Mouse (Mus musculus) hindbrain, embryonic 12.5 days (tissue): Measurements from ENCODE around the gene Sostdc1. TPM values are rescaled to one million over a fixed set of nuclear protein-coding genes. Genes with fewer than 3 reads are reported as not detected.
A peak's percentile ranks its signal among the peaks of the same experiment; 100 is the strongest.

Source experiments
- ATAC-seq: fragments of 200-750 bp; cut with Nextera tagmentation; 2 replicates; pipeline ENCODE4 v1.8.0; 2017; ENCODE audit warnings: moderate TSS enrichment; ENCODE audit not compliant: low FRiP score
- H3K27ac ChIP-seq: fragments of 300-500 bp; sonication (generic); 2 replicates; pipeline ENCODE4 v1.5.1; 2016; ENCODE audit warnings: mild to moderate bottlenecking
- H3K27me3 ChIP-seq: fragments of 300-500 bp; sonication (generic); 2 replicates; pipeline ENCODE4 v1.6.1; 2016; ENCODE audit warnings: mild to moderate bottlenecking
- H3K36me3 ChIP-seq: fragments of 300-500 bp; sonication (generic); 2 replicates; pipeline ENCODE4 v1.6.1; 2016; ENCODE audit warnings: mild to moderate bottlenecking
- H3K4me1 ChIP-seq: fragments of 300-500 bp; sonication (generic); 2 replicates; pipeline ENCODE4 v1.6.1; 2016
- H3K4me2 ChIP-seq: fragments of 300-500 bp; sonication (generic); replicated peaks from 2 replicates; pipeline ENCODE4 v1.6.1; 2016; ENCODE audit warnings: mild to moderate bottlenecking
- H3K4me3 ChIP-seq: fragments of 300-500 bp; sonication (generic); 2 replicates; pipeline ENCODE4 v1.5.1; 2016; ENCODE audit warnings: mild to moderate bottlenecking
- H3K9ac ChIP-seq: fragments of 300-500 bp; sonication (generic); 2 replicates; pipeline ENCODE4 v1.6.1; 2016; ENCODE audit warnings: mild to moderate bottlenecking, moderate library complexity
- H3K9me3 ChIP-seq: fragments of 300-500 bp; sonication (generic); replicated peaks from 2 replicates; pipeline ENCODE4 v1.6.1; 2016; ENCODE audit warnings: mild to moderate bottlenecking
- WGBS: fragments of 180-500 bp; shearing (Covaris S2); methylation state at CpG from one replicate; pipeline ENCODE4 v1.1.7; 2016; 5-methylcytosine and 5-hydroxymethylcytosine counted together
- polyA plus RNA-seq: library from polyadenylated mRNA; unstranded; fragments of >200 nt; fragmentation: Nextera tagmentation; extraction: Ambion mirVana; gene quantifications from 2 replicates; pipeline ENCODE4 v1.2.1, GENCODE M21; 2016

The Sostdc1 gene
- polyA plus RNA-seq: 17.4 and 17.9 TPM in 2 replicates

DNA sequence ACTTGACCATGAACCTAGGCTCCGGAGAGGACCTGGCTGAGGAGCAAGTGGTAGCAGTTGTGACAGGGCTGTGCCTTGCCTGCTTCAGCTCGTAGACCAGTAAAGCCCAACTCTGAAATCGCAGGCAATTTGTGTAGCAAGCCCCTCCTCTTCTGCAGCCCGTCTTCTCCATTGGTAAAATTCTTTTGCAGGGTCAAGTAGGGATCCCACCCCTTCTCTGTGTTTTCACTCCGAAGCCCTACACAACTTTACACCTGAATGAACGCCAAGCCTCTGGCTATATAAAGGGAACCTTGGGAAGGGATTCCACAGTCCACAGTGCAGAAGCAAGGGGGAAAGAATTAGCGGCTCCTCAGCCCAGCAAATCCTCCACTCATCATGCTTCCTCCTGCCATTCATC lies at the start of gene Sostdc1:
Sostdc1 (plus strand) TSS at position 224 of the 400 bp plus-strand sequence.
- Histone ChIP-seq H3K9ac (no peak within 1 kb of the TSS), H3K27ac (no peak within 1 kb of the TSS), H3K9me3 (no peaks in the 10 kb centered on the region), H3K4me1 (0 out of 2 replicates have a peak, but pooled peaks cover 3% of the 10 kb centered on the region), H3K36me3 (no peaks in the 10 kb centered on the region), H3K4me3 (0 out of 2 replicates have a peak within 1 kb of the TSS, but pooled peaks have one; percentile 7), H3K4me2 (peak within 1 kb of the TSS; percentile 36), H3K27me3 (no peaks in the 10 kb centered on the region)
- ATAC-seq: no peak
- 9% methylated on average over 7 of the region's 7 CpGs for WGBS

- no peak overlapping the region for H3K4me3 ChIP-seq
- H3K9me3 ChIP-seq: no peaks in the 10 kb centered on the region
- ATAC-seq: no peak
- no peaks in the 10 kb centered on the region for H3K27me3 ChIP-seq
- no peak overlapping the region for H3K27ac ChIP-seq
- no peaks in the 10 kb centered on the region for H3K36me3 ChIP-seq
- H3K9ac ChIP-seq: no peak overlapping the region
- no peak overlapping the region for H3K4me2 ChIP-seq
- H3K4me1 ChIP-seq: no peaks in the 10 kb centered on the region
- WGBS: 87% methylated on average over 8 of the region's 8 CpGs
Measured at GRCm38 (mm10) chr12:36267670-36268246, 46.2 kb upstream of the Sostdc1 start.

GRCm38 (mm10) chr12:36274823-36275222 lies 39.1 kb upstream of the Sostdc1 start:
- Histone ChIP-seq H3K4me2 (no peak overlapping the region), H3K27me3 (no peaks in the 10 kb centered on the region), H3K9me3 (no peaks in the 10 kb centered on the region), H3K9ac (no peak overlapping the region), H3K4me3 (no peak overlapping the region), H3K27ac (no peak overlapping the region), H3K36me3 (no peaks in the 10 kb centered on the region), H3K4me1 (no peaks in the 10 kb centered on the region)
- ATAC-seq: no peak
- 85% methylated on average over 3 of the region's 3 CpGs for WGBS

- Histone ChIP-seq H3K9me3 (no peaks in the 10 kb centered on the region), H3K4me1 (no peaks in the 10 kb centered on the region), H3K27ac (no peak overlapping the region), H3K27me3 (no peaks in the 10 kb centered on the region), H3K4me2 (no peak overlapping the region), H3K4me3 (no peak overlapping the region), H3K36me3 (no peaks in the 10 kb centered on the region), H3K9ac (no peak overlapping the region)
- WGBS: 90% methylated on average over 8 of the region's 8 CpGs
- no peak for ATAC-seq
Measured at GRCm38 (mm10) chr12:36289634-36290033, 24.3 kb upstream of the Sostdc1 start.

DNA sequence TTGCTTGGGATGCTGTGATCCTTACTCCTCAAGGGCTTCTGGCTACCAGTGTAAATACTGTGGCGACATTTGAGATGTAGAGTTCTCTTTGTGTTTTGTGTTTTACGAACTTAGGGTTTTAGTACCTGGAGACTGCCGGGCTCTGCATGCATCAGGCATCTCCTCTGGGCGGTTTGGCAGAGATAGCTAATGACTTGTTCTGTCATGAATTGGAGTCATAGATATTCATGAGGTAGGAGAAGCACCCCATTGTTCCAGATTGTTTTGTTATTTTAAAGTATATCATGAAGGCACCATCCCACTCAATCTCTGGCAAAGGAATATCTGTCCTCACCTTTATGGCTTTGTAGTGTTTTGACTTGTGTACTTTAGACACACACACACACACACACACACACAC lies 23.5 kb upstream of the Sostdc1 start:
- no peaks in the 10 kb centered on the region for H3K9me3 ChIP-seq
- ATAC-seq: no peak
- 80% methylated on average over 4 of the region's 4 CpGs for WGBS

DNA sequence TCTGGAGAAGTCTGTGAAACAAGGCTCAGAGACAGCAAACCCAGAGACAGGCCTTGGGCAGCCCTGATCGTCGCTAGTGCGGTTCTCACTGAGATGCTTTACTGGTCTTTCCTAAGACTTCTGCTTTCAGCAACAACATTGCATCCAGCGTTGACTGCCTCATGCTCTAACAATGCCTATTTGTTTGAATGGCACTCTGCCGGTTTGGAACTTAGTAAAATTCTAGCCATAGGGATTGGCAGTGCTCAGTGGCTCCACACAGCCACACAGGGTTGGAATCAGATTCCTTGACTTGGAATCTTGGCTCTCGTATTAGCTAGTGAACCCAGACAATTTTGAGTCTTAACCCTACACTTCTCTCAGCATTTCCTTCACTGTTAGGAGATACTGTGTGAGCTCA lies 22.6 kb upstream of the Sostdc1 start:
- Histone ChIP-seq H3K9me3 (no peaks in the 10 kb centered on the region), H3K27ac (no peak overlapping the region), H3K4me1 (no peaks in the 10 kb centered on the region), H3K36me3 (no peaks in the 10 kb centered on the region), H3K4me3 (no peak overlapping the region), H3K9ac (no peak overlapping the region), H3K27me3 (no peaks in the 10 kb centered on the region), H3K4me2 (no peak overlapping the region)
- WGBS: 78% methylated on average over 6 of the region's 6 CpGs
- ATAC-seq: no peak

More for the DNA sequence above, 23.5 kb upstream of the Sostdc1 start:
- H3K27me3 ChIP-seq: no peaks in the 10 kb centered on the region
- no peak overlapping the region for H3K9ac ChIP-seq
- H3K36me3 ChIP-seq: no peaks in the 10 kb centered on the region
- H3K27ac ChIP-seq: no peak overlapping the region
- H3K4me3 ChIP-seq: no peak overlapping the region
- H3K4me1 ChIP-seq: no peaks in the 10 kb centered on the region
- no peak overlapping the region for H3K4me2 ChIP-seq

GRCm38 (mm10) chr12:36302326-36302725 lies 11.6 kb upstream of the Sostdc1 start:
- H3K9me3 ChIP-seq: no peaks in the 10 kb centered on the region
- H3K4me1 ChIP-seq: no peaks in the 10 kb centered on the region
- no peak overlapping the region for H3K4me3 ChIP-seq
- no peak for ATAC-seq
- H3K36me3 ChIP-seq: no peaks in the 10 kb centered on the region
- 84% methylated on average over 12 of the region's 12 CpGs for WGBS
- no peak overlapping the region for H3K4me2 ChIP-seq
- H3K9ac ChIP-seq: no peak overlapping the region
- no peaks in the 10 kb centered on the region for H3K27me3 ChIP-seq
- no peak overlapping the region for H3K27ac ChIP-seq

DNA sequence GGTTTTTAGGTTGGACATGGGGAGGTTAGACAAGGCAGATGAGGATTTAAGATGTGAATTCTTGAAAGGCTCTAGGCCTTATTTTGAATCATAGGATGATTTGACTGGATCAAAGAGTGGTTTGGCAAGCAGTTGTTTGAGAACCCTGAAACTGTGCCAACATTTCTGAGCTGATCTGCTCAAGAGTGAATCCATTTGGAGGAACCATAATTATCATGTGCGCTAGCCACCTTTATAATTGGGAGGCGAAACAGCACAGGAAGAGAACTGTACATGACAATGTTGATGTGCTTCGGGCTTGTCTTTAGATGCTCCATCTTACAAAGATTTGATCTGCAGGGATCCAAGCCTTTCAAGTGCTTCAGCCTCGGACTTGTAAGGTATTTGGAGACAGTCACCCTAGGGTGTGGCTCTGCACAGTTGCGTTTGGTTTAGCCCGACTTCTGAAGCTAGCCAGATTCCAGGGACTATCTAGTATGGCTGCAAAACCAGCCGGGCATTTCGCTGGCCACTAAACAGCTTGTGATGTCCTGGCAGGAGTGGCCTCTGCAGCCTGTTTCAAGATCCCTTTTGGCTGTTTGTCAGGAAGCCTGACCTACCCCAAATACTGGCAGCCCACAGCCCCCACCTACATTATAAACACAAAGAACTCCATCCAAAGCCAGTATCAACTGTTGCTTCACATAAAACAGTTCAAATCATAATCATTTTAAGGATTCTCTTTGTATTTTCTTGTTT lies 10.9 kb upstream of the Sostdc1 start:
- 78% methylated on average over 8 of the region's 8 CpGs for WGBS
- Histone ChIP-seq H3K27me3 (no peaks in the 10 kb centered on the region), H3K4me1 (no peaks in the 10 kb centered on the region), H3K4me2 (no peak overlapping the region), H3K9me3 (no peaks in the 10 kb centered on the region), H3K36me3 (no peaks in the 10 kb centered on the region), H3K9ac (no peak overlapping the region), H3K27ac (no peak overlapping the region), H3K4me3 (no peak overlapping the region)
- no peak for ATAC-seq

- H3K4me3 ChIP-seq: no peak overlapping the region
- H3K27ac ChIP-seq: no peak overlapping the region
- WGBS: 82% methylated on average over 6 of the region's 6 CpGs
- H3K9me3 ChIP-seq: no peaks in the 10 kb centered on the region
- no peak overlapping the region for H3K4me2 ChIP-seq
- H3K4me1 ChIP-seq: 0 out of 2 replicates have a peak, but pooled peaks cover 2% of the 10 kb centered on the region
- no peak for ATAC-seq
- no peak overlapping the region for H3K9ac ChIP-seq
- no peaks in the 10 kb centered on the region for H3K27me3 ChIP-seq
- H3K36me3 ChIP-seq: no peaks in the 10 kb centered on the region
Measured at GRCm38 (mm10) chr12:36308737-36309420, 5.1 kb upstream of the Sostdc1 start.

- ATAC-seq: no peak
- Histone ChIP-seq H3K36me3 (no peaks in the 10 kb centered on the region), H3K9me3 (no peaks in the 10 kb centered on the region), H3K4me2 (no peak overlapping the region), H3K27ac (no peak overlapping the region), H3K4me3 (no peak overlapping the region), H3K9ac (no peak overlapping the region), H3K27me3 (no peaks in the 10 kb centered on the region), H3K4me1 (0 out of 2 replicates have a peak, but pooled peaks cover 3% of the 10 kb centered on the region)
- WGBS: 28% methylated on average over 2 of the region's 2 CpGs
Measured at GRCm38 (mm10) chr12:36313015-36313414, 924 bp upstream of the Sostdc1 start.

DNA sequence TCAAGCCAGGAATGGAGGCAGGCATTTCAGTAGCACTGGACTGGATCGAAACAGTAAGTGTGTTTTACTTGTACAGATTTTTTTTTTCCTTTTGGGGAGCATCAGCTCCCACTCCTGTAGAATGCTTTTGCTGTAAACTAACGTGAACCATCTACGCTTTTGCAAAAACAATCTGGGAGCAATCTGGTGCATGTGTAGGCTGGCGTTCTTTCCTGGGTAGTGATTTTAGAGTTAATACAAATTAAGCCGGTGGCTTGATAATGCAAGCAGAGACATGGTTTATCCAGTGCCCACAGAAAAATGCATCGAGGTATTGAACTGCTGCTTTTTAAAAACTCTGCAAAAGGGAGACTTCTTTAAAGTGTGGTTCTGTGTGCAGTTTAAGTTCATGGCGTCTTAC lies 507 bp downstream of the Sostdc1 start:
- H3K36me3 ChIP-seq: no peaks in the 10 kb centered on the region
- ATAC-seq: no peak
- 0 out of 2 replicates have a peak, but pooled peaks cover 3% of the 10 kb centered on the region for H3K4me1 ChIP-seq
- H3K4me2 ChIP-seq: peak overlapping the region; percentile 36
- no peaks in the 10 kb centered on the region for H3K27me3 ChIP-seq
- 67% methylated on average over 7 of the region's 7 CpGs for WGBS
- no peak overlapping the region for H3K9ac ChIP-seq
- H3K9me3 ChIP-seq: no peaks in the 10 kb centered on the region
- no peak overlapping the region for H3K27ac ChIP-seq
- H3K4me3 ChIP-seq: 0 out of 2 replicates have a peak overlapping the region, but pooled peaks have one; percentile 7

DNA sequence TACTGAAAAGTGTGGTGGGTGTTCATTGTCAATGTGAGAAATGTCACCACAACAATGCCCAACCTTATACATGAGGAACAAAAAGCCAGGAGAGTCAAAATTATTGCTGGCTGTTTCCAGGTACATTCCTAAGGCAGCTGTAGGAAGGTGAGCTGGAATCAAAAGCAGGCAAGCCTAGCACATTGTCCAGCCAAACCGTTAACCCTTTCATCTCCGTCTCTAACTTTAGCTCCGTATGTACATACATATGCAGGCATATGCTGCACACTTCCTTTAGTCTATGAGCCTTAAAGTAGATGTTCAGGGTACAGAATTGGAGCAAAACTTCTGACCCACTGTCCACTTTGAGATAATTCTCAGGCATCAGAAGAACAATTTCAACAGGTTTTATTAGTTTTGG lies 1.6 kb downstream of the Sostdc1 start:
- Histone ChIP-seq H3K9ac (no peak overlapping the region), H3K4me3 (no peak overlapping the region), H3K4me2 (no peak overlapping the region), H3K27ac (no peak overlapping the region), H3K4me1 (0 out of 2 replicates have a peak, but pooled peaks cover 3% of the 10 kb centered on the region), H3K9me3 (no peaks in the 10 kb centered on the region), H3K27me3 (no peaks in the 10 kb centered on the region), H3K36me3 (no peaks in the 10 kb centered on the region)
- no peak for ATAC-seq
- 81% methylated on average over 3 of the region's 3 CpGs for WGBS
